Mouse (Mus musculus): ENCODE results near the gene A730061H03Rik.

Gene A730061H03Rik

DNA sequence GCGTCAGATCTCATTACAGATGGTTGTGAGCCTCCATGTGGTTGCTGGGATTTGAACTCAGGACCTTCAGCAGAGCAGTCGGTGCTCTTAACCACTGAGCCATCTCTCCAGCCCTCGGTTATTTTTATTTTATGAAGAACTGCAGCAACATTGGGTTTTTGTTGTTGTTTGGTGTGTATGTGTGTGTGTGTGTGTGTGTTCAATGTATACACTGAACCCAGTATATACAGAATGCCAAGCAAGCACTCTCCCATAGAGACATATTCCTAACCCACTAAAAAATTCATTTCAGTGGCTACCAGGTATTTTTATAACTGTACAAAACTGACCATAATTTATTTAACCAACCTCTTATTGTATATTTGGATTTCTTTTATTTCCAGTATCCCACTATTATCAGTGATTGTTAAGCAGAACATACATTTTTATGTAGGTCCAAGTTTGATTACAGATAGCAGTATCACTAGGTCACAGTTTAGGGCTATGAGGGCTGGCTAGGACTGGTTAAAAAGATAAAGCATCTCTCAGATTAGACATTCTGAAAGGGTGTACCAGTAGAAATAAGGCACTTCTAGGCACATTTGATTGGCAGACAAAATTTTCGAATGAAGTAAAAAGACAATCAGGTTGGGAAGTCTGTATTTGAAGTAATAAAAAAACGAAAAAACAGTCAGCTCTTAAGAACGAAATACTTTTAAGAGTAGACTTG, 1.3 kb downstream of the A730061H03Rik start:
- in situ Hi-C loops (cut with MboI; ENCODE audit: low pct_unique_long_range_greater_than_20kb in 1 of 2, low sequenced_read_pairs in 2 of 2, unreplicated experiment in 1 of 2): no loop called here

DNA sequence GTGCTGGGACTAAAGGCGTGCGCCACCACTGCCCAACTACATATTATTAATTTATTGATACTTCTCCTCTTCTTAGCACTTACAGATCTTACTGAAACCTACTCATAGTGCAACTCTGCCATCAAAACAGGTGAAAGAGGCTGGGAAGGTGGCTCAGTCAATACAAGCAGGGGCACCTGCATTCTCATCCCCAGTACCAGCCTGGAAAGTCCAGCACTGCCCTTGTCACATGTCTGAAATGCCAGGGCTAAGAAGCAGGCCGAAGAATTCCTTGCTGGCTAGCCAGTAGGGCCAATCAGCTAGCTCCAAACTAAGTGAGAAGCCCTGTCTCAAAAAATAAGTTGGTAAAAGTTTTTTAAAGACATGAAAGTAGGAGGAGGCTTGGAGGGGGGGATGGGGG, 2.6 kb downstream of the A730061H03Rik start:
- in situ Hi-C loops (cut with MboI; ENCODE audit: low pct_unique_long_range_greater_than_20kb in 1 of 2, low sequenced_read_pairs in 2 of 2, unreplicated experiment in 1 of 2): no loop called here

DNA sequence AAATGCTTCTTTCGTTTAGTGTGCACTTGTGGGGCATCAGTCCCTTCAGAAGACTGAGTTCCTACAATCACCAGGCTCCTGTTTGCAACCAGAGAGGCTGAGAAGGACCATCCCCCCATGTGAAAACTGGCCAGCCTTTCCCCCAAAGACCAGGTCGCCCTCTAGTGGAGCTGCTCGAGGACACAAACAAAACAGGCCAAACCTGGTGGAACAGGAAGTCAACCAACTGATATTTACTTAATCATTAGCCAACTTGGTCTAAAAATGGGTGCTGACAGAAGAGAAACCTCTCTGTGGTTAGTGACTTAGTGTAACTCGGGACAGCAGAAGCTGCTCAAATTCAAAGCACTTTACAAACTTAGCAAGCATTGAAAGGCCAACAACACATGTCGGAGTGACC, 3.2 kb downstream of the A730061H03Rik start:
- in situ Hi-C loops (cut with MboI; ENCODE audit: low pct_unique_long_range_greater_than_20kb in 1 of 2, low sequenced_read_pairs in 2 of 2, unreplicated experiment in 1 of 2): no loop called here

DNA sequence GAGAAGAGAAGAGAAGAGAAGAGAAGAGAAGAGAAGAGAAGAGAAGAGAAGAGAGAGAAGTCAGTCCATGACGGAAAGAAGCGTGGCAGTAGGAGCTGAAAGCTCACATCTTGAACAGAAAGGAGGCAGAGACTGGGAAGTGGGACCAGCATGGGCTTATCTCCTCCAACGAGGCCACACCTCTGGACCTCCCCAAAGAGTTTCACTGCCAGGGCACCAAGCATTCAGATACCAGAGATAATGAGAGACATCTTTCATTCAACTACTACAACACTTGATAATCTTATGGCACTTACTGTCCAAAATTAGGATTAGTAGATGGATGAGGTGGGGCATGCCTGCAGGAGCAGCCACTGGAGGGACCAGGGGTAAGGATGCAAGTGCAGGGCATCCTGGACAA, 4.4 kb downstream of the A730061H03Rik start:
- in situ Hi-C loops (cut with MboI; ENCODE audit: low pct_unique_long_range_greater_than_20kb in 1 of 2, low sequenced_read_pairs in 2 of 2, unreplicated experiment in 1 of 2): no loop called here

DNA sequence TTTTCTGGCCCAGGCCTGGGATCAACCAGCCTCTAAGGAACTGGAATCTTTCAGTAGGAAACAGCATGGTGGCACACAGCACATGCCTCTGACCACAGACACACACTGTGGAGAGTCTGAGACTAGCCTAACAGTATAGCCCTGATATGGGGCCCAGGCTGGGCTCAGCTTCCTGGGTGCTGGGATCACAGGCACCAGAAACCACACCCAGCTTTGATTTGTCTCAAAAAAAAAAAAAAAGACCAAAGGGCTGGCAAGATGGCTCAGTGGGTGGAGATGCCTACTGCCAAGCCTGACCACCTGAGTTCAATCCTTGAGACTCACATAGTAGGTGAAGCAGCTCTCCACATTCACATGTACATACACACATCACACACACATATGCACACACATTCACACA, 5.6 kb downstream of the A730061H03Rik start:
- in situ Hi-C loops (cut with MboI; ENCODE audit: low pct_unique_long_range_greater_than_20kb in 1 of 2, low sequenced_read_pairs in 2 of 2, unreplicated experiment in 1 of 2): no loop called here

DNA sequence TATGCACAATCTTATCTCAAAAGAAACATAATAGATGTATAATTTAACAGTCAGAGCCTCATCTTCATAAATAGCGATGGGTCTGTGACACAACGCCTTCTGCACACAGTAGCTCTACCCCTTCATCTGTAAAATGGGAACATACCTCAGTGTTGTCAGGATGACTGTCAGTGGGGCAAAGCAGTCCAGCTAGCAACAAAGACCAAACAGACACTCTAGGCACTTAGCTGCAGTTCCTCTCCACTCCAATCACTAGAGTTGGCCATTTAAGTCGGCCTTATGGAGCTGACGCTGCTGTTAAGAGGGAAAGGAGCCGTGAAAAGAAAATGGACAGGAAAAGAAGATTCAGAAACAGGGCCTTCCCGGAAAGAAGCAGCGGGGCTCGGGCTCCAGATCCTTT, 8.4 kb downstream of the A730061H03Rik start:
- in situ Hi-C loops (cut with MboI; ENCODE audit: low pct_unique_long_range_greater_than_20kb in 1 of 2, low sequenced_read_pairs in 2 of 2, unreplicated experiment in 1 of 2): no loop called here

DNA sequence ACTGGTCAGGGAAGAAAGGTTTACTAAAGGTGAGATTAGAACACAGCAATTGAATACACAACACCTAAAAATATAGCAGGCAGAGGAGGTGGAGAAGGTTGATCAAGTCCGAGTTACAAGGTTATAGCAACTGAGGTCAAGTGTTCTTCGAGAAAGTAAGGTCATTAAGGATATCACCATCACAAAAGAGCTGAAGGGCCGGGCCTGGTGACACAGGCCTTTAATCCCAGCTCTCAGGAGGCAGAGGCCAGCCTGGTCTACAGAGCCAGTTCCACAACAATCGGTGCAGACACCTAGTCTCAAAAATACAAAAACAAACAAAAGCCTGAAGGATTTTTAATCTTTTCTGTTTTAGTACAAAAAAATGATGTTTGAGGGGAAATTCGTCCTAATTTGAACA, 8.9 kb downstream of the A730061H03Rik start:
- in situ Hi-C loops (cut with MboI; ENCODE audit: low pct_unique_long_range_greater_than_20kb in 1 of 2, low sequenced_read_pairs in 2 of 2, unreplicated experiment in 1 of 2): no loop called here

DNA sequence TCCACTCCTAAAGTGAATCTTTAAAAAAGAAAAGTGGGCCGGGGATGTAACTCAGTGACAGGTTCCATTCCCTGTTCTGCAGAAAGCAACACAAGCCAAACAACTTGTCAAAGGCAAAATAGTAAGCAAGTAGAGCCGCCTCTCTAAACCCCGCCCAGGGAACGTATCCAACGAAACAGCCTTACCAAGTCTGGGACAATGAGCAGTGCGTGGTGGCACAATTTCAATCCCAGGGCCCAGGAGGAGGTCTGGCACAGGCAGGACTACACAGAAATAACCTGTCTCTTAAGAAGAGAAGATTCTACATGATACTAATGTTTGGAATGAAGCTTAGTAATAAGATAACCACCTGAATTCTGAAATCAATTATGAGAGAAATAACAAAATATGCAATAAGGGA, 10.0 kb downstream of the A730061H03Rik start:
- in situ Hi-C loops (cut with MboI; ENCODE audit: low pct_unique_long_range_greater_than_20kb in 1 of 2, low sequenced_read_pairs in 2 of 2, unreplicated experiment in 1 of 2): no loop called here

DNA sequence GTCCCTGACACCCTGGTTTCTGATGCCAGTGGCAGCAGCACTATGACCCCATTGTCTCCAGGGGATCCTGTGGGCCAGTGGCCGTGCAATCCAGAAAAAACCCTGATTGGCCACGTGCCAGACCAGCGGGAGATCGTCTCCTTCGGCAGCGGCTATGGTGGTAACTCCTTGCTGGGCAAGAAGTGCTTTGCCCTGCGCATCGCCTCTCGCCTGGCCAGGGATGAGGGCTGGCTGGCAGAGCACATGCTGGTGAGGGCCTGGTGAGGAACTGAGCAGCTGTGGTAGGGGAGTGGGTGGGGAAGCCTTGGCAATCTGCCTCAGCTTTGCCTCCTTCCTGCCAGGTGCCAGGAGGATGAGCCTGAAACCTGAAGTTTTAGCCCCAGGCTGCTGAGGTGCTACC, 15.9 kb downstream of the A730061H03Rik start:
- in situ Hi-C loops (cut with MboI; ENCODE audit: low pct_unique_long_range_greater_than_20kb in 1 of 2, low sequenced_read_pairs in 2 of 2, unreplicated experiment in 1 of 2): no loop called here

DNA sequence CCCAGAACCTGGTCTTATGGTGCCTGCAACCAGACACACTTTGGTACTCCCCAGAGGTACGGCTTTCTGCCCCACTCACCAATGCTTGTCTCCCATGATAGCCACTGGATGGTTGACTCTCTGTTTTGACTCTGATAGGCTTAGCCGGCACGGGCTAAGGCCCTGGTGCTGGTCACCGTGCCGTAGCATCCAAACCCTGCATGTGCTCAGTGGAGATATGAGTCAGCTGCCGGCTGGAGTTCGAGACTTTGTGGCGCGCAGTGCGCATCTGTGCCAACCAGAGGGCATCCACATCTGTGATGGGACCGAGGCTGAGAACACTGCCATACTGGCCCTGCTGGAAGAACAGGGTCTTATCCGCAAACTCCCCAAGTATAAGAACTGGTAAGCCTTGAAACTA, 17.9 kb downstream of the A730061H03Rik start:
- in situ Hi-C loops (cut with MboI; ENCODE audit: low pct_unique_long_range_greater_than_20kb in 1 of 2, low sequenced_read_pairs in 2 of 2, unreplicated experiment in 1 of 2): no loop called here

DNA sequence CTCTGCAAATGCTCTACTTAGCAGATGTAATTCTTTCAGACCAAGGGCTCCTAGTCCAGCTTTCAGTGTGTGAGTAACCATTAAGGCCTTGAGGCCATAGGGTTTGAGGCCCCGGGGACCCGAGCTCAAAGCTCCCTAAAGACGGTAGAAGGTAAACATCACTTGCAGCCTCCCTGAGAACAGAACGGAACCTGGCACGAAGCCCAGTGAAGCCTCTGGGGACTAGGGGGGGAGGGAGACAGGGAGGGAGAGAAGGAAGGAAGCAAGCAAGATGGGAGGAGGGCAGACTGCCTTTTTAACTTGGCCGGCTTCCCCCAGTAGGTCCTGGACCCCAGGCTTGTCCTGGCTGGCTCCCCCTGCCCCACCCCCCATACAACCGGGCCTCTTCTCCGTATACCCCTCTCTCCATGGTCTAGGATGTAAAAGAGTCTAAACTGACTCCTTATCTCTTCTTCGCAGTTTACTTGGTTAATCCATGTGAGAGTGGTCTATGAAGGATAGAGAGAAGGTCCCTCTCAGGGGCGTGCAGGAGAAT, 19.4 kb downstream of the A730061H03Rik start:
- in situ Hi-C loops (cut with MboI; ENCODE audit: low pct_unique_long_range_greater_than_20kb in 1 of 2, low sequenced_read_pairs in 2 of 2, unreplicated experiment in 1 of 2): no loop called here

DNA sequence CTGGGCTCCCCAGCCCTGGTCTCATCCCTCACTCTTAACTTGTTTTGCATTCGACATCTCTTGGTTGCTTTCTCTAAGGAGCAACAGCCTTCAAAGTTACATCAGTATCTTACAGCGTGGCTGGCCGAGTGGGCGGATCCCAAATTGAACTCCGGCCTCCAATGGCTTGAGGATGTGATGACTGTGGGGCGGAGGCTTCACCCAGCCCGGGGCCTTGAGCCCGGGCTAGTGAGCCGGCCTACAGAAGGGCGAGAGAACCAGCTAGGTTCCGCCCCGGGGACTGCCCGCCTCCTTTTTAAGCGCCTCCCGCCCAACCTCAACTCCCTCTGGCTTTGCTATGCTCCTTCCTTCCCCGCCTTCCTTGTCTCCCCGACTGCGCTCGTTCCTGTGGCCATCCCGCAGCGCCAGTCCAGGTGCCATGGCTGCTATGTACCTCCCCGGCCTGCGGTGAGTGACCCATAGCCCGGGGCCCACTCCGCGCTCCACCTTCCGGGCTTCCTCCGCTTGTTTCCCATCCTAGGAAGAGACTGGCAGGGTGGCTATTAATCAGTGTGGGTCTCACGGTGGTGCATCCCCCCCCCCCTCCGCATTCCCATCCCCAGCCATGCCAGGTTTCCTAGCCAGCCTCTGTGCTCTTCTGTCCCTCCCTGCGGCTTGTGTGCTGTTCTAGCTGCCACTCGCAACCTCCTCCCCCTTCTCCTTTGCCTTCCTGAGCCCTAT, 20.0 kb downstream of the A730061H03Rik start, which contains the start of gene Pck2:
Gene Pck2, plus strand, starts transcription at position 200 of the 720 bp plus-strand sequence.
- in situ Hi-C loops (cut with MboI; ENCODE audit: low pct_unique_long_range_greater_than_20kb in 1 of 2, low sequenced_read_pairs in 2 of 2, unreplicated experiment in 1 of 2): no loop called here

DNA sequence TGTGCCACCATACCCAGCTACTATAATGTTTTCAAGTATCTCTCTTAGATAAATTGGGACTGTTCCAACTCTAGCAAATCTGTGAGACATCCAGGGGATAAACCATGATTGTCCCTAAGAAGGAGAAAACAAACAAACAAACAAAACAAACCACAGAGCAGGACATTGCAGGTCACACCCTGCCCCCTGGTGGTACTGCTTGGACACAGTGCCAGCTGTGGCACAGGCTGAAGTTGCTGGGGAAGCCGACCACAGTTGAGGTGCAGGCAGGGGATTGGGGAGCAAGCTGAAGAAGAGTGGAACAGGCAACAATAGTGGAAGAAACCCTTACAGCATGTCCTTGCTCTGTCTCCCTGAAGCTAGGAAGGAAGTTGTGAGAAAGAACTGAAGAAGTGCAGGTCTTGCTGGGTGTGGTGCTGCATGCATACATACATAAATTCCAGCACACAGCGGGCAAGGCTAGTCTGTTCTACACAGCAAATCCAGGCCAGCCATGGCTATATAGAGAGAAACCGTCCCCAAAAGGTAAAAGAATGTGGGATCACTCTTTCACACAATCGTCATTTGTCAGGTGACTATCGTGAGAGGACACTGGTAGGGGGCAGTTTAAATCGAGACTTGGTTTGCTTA, 24.0 kb downstream of the A730061H03Rik start:
- in situ Hi-C loops (cut with MboI; ENCODE audit: low pct_unique_long_range_greater_than_20kb in 1 of 2, low sequenced_read_pairs in 2 of 2, unreplicated experiment in 1 of 2): no loop called here

DNA sequence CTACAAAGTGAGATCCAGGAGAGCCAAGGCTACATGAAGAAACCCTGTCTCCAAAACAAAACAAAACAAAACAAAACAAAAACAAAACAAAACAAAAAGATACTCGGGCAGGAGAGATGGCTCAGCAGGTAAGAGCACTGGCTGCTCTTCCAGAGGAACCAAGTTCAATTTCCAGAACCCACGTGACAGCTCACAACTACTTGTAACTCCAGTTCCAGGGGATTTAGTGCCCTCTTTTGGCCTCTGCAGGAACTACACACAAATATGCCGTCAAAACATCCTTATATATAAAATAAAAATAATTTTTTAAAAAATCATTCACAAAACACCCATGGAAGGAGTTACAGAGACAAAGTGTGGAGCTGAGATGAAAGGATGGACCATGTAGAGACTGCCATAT, 32.3 kb downstream of the A730061H03Rik start:
- in situ Hi-C loops (cut with MboI; ENCODE audit: low pct_unique_long_range_greater_than_20kb in 1 of 2, low sequenced_read_pairs in 2 of 2, unreplicated experiment in 1 of 2): no loop called here

DNA sequence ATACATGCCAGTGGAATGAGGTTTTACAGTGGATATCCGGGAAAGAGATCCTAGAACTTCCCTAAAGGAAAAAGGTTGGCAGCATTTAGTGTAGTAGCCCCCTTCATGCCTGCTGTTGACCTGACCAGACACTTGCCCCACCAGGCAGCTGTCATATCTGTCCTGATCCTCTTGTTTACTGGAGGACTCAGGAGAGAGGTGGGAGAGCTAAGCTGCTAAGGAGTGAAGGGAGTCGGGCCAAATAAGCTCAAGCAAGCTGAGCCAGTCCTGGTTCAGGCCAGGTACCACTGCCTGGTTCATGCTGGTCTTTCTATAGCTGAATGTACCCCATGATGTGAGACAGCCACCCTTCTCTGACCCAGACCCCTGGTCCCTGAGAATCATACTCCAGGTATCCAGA, 33.5 kb downstream of the A730061H03Rik start:
- in situ Hi-C loops (cut with MboI; ENCODE audit: low pct_unique_long_range_greater_than_20kb in 1 of 2, low sequenced_read_pairs in 2 of 2, unreplicated experiment in 1 of 2): no loop called here

DNA sequence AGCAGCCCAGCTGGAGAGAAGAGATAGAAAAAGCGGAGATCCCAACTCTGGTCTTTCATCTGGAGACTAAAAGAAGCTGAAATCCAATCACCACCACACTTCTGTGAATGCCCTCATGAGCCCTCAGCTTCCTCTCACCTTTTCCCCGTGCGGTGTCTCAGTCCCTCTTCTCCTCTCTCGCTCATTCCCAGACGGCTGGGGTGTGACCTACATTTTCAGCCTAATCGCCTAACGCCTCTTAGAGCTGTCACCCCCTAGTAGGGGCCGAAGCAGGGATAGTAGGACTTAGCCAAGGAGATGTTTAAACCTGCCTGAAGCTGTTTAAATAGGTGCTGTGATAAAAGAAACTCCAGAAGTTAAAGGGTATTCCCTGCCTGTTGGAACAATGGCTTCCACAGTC, 35.4 kb downstream of the A730061H03Rik start, which contains the start of gene Nrl:
Gene Nrl, minus strand, starts transcription at position 197 of the 400 bp plus-strand sequence.
- in situ Hi-C loops (cut with MboI; ENCODE audit: low pct_unique_long_range_greater_than_20kb in 1 of 2, low sequenced_read_pairs in 2 of 2, unreplicated experiment in 1 of 2): no loop called here

DNA sequence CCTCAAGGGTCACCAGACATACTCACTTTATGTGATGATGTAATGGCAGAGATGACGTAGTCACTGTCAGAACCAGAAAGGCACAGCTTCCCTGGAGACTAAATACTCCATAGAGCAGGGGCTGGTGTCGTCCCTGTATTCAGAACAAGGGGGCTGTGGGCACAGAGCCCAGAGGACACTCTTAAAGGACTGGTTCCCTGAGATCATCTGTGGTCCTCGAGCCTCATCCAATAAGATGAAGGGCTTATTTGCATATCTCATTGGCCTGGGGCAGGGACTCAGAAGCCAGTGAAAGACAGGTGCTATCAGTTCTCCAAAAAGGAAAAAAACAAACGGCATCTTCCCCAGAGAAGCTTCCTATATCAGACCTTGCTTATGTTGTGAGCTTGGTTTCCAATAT, 36.1 kb downstream of the A730061H03Rik start:
- in situ Hi-C loops (cut with MboI; ENCODE audit: low pct_unique_long_range_greater_than_20kb in 1 of 2, low sequenced_read_pairs in 2 of 2, unreplicated experiment in 1 of 2): no loop called here

DNA sequence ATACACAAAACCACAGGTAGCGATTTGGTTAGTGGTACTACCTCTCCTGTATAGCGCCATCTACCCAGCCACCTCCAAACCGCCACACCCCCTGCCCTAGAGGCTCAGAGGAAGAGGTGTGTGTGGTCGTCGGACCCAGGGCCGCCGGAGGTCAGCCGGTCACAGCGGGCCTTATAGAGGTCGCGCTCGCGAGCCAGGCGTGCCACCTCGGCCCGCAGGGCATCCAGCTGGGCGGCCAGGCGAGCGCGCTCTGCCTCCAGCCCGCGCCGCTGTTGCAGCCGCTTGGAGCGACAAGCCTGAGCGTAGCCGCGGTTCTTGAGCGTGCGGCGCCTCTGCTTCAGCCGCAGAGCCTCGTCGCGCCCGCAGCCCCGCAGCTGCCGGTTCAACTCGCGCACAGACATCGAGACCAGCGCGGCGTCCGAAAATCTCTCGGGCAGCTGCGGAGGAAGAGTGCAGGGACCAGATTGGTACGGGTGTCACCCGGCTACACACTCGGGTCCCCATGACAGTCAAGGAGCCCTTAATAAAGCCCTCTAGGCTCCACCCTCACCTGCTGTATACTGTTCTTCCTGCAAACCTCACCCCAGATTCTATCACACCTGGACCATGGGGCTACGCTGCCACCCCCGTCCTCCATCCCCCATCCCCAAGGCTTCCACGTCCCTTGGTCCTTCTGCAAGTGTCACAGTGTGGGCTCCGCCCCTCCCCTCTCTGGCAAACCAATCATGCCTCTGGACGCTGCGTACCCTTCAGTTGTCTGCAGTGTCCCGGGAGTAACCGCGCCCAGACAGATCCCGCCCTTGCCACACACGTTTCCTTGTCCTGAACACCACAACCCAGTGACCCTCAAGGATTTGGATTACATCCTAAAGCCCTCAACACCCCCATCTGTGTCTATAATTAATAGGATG, 39.5 kb downstream of the A730061H03Rik start:
- in situ Hi-C loops (cut with MboI; ENCODE audit: low pct_unique_long_range_greater_than_20kb in 1 of 2, low sequenced_read_pairs in 2 of 2, unreplicated experiment in 1 of 2): no loop called here
